Mouse (Mus musculus): Measurements from ENCODE around the gene Gm27021.

DNA sequence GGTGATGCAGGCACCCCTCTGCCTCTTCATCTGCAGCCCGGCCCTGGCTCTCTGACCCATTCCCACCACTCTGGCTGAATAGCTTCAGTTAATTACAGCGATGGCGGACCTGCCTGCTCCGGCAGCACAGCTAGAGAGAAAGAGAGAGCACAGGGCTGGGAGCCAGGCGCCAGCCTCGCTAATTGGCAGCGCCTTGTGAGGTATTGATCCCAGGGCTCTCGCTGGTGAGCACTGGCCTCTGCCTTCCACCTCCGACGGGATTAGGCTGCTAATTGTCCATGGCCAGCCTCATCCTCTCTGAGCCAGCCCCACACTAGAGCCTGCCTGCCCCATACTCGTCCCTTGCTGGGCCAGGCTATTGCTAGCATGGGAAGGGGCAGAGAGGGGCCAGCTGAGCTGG is 108.2 kb downstream of the Gm27021 start:
- TF ChIP-seq CTCF (IDR thresholded peaks at IDR 0.05; ENCODE audit: low read depth) (no peak), EP300 (optimal IDR thresholded peaks at IDR 0.05) (no peak)

Measured in stomach, postnatal 0 days (tissue).